Mouse (Mus musculus): ENCODE measurements around the gene Itga7. TPM values are rescaled to one million over a fixed set of nuclear protein-coding genes. Genes with fewer than 3 reads are reported as not detected.

Itga7 gene
- polyA plus RNA-seq, 1 experiment = 635 TPM

DNA sequence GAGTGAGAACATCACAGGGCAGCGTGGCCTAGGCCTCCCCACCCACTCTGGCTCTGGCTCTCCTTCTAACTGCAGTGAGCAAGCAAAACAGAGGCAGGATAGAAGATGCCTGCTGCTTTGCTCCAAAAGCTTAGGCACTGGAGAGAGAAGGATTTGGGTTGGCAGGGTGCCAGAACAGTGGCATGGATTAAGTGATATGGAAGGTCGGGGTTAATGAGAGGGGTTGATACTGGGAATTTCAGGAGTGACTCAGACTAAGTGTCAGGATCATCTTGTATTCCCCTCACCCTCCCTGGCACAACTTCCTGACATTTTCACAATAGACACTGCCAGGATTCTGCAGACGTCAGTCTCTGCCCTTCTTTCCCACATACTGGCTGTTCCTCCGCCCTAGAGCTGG lies 5.3 kb upstream of the Itga7 start:
- no peak overlapping the region for H3ac ChIP-seq (ENCODE audit: control insufficient read depth, insufficient read length)
- peak overlapping the region; percentile 60 for H3K4me2 ChIP-seq (ENCODE audit: low read depth)
- no peaks in the 10 kb centered on the region for H3K36me3 ChIP-seq (ENCODE audit: control insufficient read depth, insufficient read depth)
- TF ChIP-seq TCF3 (IDR thresholded peaks at IDR 0.05; ENCODE audit: insufficient read length, low read depth) = no peak
- 0 out of 2 replicates have a peak, but pooled peaks have one; percentile 39 for TF ChIP-seq CEBPB (IDR thresholded peaks at IDR 0.05; ENCODE audit: insufficient read depth, poor library complexity, severe bottlenecking)
- H3K4me3 ChIP-seq = no peak overlapping the region
- H3K27me3 ChIP-seq (ENCODE audit: control insufficient read depth, insufficient read depth, insufficient read length) = no peaks in the 10 kb centered on the region
- H3K79me2 ChIP-seq (ENCODE audit: control insufficient read depth, insufficient read depth) = peaks cover 23% of the 10 kb centered on the region

DNA sequence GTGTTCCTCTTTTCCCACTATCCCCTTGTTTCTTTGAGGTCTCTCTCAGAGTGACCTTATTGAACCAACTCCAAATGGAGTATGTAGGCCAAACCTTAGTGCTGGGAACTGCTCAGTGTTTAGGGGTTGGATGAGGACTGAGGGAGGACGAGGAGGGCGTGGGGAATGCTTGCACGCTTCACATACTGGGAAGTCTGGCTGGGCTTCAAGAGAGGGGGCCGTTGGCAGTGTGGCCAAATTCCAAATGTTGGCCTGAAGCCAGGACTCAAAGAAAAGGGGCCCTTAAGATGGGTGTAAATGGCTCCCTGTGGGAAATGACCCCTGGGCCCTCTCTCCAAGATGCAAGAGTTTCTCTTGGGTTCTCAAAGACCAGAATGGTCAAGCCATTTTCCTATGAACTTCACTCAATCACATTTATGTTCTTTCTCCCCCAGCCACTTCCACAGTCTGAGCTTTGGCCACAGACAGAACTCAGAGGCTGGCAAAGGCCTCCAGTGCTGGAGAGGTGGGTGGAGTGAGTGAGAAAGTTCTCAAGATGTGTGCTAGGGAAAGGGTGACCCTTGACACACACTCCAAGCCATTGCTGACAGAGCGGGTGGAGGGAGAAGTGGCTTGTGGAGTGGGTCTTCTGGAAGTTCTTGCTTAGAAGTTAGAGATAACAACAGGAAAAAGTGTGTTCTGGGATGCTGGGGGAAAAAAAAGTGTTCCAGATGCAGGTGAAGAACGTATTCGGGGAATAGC lies 3.8 kb upstream of the Itga7 start:
- TF ChIP-seq POLR2A (IDR thresholded peaks at IDR 0.05; ENCODE audit: insufficient read length, low read depth) (no peak), MYOG (IDR thresholded peaks at IDR 0.05; ENCODE audit: control insufficient read depth in 1 of 3, insufficient read depth in 1 of 3, insufficient read length in 2 of 3, low read depth in 2 of 3) (no peak), MYOD1 (IDR thresholded peaks at IDR 0.05; ENCODE audit: control insufficient read depth in 1 of 3, insufficient read length in 2 of 3, low read depth in 2 of 3) (no peak), REST (IDR thresholded peaks at IDR 0.05; ENCODE audit: insufficient read depth, insufficient read length) (no peak), E2F4 (IDR thresholded peaks at IDR 0.05; ENCODE audit: insufficient read depth) (no peak), USF1 (IDR thresholded peaks at IDR 0.05; ENCODE audit: low read depth) (no peak), SRF (IDR thresholded peaks at IDR 0.05; ENCODE audit: control insufficient read depth, insufficient read length, low read depth) (no peak), TCF3 (IDR thresholded peaks at IDR 0.05; ENCODE audit: insufficient read length, low read depth) (no peak), POLR2AphosphoS2 (IDR thresholded peaks at IDR 0.05; ENCODE audit: insufficient read length, low read depth) (no peak), CEBPB (IDR thresholded peaks at IDR 0.05; ENCODE audit: insufficient read depth, poor library complexity, severe bottlenecking) (no peak), MAX (IDR thresholded peaks at IDR 0.05; ENCODE audit: low read depth) (no peak), TCF12 (IDR thresholded peaks at IDR 0.05; ENCODE audit: insufficient read depth, poor library complexity, severe bottlenecking) (no peak)
- Histone ChIP-seq H3K36me3 (ENCODE audit: control insufficient read depth, insufficient read depth) (no peaks in the 10 kb centered on the region), H3K27me3 (ENCODE audit: control insufficient read depth, insufficient read depth, insufficient read length) (no peaks in the 10 kb centered on the region), H3K4me3 (no peak overlapping the region), H3K4me2 (ENCODE audit: low read depth) (peak overlapping the region; percentile 32), H3ac (ENCODE audit: control insufficient read depth, insufficient read length) (no peak overlapping the region), H3K79me2 (ENCODE audit: control insufficient read depth, insufficient read depth) (peaks cover 22% of the 10 kb centered on the region)

DNA sequence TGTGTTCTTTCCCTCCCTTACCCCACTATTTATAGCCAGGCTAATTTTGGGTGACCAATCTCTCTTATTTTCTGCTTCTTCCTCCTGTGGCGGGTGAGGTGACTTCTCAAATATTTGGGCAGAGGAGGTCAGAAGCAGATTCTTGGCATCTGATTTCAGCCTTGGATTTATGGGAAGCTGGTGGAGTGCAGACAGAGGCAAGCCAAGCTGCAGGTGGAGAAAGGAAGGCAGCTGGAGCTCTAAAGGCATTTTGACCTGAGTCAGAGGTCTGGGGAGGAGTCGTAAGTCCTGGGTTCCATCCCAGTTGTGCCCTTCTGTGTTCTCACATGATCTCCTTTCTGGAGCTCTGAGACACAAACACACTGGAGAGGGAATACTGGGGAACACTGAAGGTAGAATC lies 2.2 kb upstream of the Itga7 start:
- peak; percentile 25 to 93 (median 88) for TF ChIP-seq MYOG (IDR thresholded peaks at IDR 0.05; ENCODE audit: control insufficient read depth in 1 of 3, insufficient read depth in 1 of 3, insufficient read length in 2 of 3, low read depth in 2 of 3)
- peak; percentile 14 for TF ChIP-seq USF1 (IDR thresholded peaks at IDR 0.05; ENCODE audit: low read depth)
- no peak for TF ChIP-seq REST (IDR thresholded peaks at IDR 0.05; ENCODE audit: insufficient read depth, insufficient read length)
- TF ChIP-seq E2F4 (IDR thresholded peaks at IDR 0.05; ENCODE audit: insufficient read depth) = no peak
- no peak for TF ChIP-seq POLR2A (IDR thresholded peaks at IDR 0.05; ENCODE audit: insufficient read length, low read depth)
- peak; percentile 91 for TF ChIP-seq TCF12 (IDR thresholded peaks at IDR 0.05; ENCODE audit: insufficient read depth, poor library complexity, severe bottlenecking)
- no peak for TF ChIP-seq SRF (IDR thresholded peaks at IDR 0.05; ENCODE audit: control insufficient read depth, insufficient read length, low read depth)
- TF ChIP-seq CEBPB (IDR thresholded peaks at IDR 0.05; ENCODE audit: insufficient read depth, poor library complexity, severe bottlenecking) = peak; percentile 36; the same call in 1 of the 2 replicates
- peak; percentile 58 for TF ChIP-seq TCF3 (IDR thresholded peaks at IDR 0.05; ENCODE audit: insufficient read length, low read depth)
- peak; percentile 73 to 92 (median 89) for TF ChIP-seq MYOD1 (IDR thresholded peaks at IDR 0.05; ENCODE audit: control insufficient read depth in 1 of 3, insufficient read length in 2 of 3, low read depth in 2 of 3)
- TF ChIP-seq MAX (IDR thresholded peaks at IDR 0.05; ENCODE audit: low read depth) = no peak
- TF ChIP-seq POLR2AphosphoS2 (IDR thresholded peaks at IDR 0.05; ENCODE audit: insufficient read length, low read depth) = no peak
- H3K4me2 ChIP-seq (ENCODE audit: low read depth) = peak overlapping the region; percentile 91
- H3K27me3 ChIP-seq (ENCODE audit: control insufficient read depth, insufficient read depth, insufficient read length) = no peaks in the 10 kb centered on the region

DNA sequence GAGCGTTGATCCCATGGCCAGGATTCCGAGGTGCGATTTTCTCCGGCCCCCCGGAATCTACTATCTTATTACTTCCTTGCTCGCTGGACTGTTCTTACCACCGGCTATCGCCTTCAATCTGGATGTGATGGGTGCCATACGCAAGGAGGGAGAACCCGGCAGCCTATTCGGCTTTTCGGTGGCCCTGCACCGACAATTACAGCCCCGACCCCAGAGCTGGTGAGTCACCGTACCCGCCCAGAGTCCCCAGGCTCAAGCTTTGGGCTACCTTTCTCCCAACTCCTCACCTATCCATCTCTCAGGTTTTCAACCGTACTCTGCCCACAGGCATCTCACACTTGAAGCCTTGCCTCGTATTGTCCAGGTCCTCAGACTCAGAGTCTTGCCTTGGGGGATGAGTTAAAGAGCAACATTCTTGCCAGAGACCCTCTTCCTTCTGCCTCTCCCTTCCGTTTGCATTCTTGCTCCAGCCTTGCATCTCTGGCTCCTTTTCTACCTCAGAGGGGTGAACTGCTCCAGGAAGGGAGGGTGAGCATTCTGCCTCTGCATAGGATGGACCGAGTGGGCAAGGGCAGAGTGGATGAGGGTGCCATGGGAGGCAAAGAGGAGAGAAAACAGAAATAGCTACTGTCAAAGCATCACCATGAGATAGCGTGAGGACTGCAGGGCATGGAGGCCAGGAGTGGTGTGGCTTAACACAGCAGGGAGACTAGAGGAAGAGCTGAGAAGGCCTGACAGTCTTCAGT lies 531 bp downstream of the Itga7 start:
- Histone ChIP-seq H3K4me3 (peak overlapping the region; percentile 91), H3K27me3 (ENCODE audit: control insufficient read depth, insufficient read depth, insufficient read length) (no peaks in the 10 kb centered on the region), H3K4me2 (ENCODE audit: low read depth) (peak overlapping the region; percentile 98), H3K79me2 (ENCODE audit: control insufficient read depth, insufficient read depth) (peaks cover 64% of the 10 kb centered on the region), H3ac (ENCODE audit: control insufficient read depth, insufficient read length) (peak overlapping the region; percentile 47), H3K36me3 (ENCODE audit: control insufficient read depth, insufficient read depth) (no peaks in the 10 kb centered on the region)
- peak; percentile 10 for TF ChIP-seq POLR2A (IDR thresholded peaks at IDR 0.05; ENCODE audit: insufficient read length, low read depth)
- no peak for TF ChIP-seq USF1 (IDR thresholded peaks at IDR 0.05; ENCODE audit: low read depth)
- peak; percentile 18 for TF ChIP-seq POLR2AphosphoS2 (IDR thresholded peaks at IDR 0.05; ENCODE audit: insufficient read length, low read depth)

More for the DNA sequence above, 2.2 kb upstream of the Itga7 start:
- no peak overlapping the region for H3K4me3 ChIP-seq
- H3K36me3 ChIP-seq (ENCODE audit: control insufficient read depth, insufficient read depth) = no peaks in the 10 kb centered on the region
- H3K79me2 ChIP-seq (ENCODE audit: control insufficient read depth, insufficient read depth) = peaks cover 37% of the 10 kb centered on the region
- H3ac ChIP-seq (ENCODE audit: control insufficient read depth, insufficient read length) = no peak overlapping the region
